Mouse (Mus musculus): Measurements from ENCODE around the gene Olfr837. TPM values are rescaled to one million over a fixed set of nuclear protein-coding genes. Genes with fewer than 3 reads are reported as not detected.
"Not testable (repeated sequence)": the region's sequence is repeated elsewhere in the genome, so short reads cannot be mapped to it uniquely, and the experiment has no call there.

Gene Olfr837
- not detected for total RNA-seq (2021)
- long read RNA-seq = 0 reads

- DNase-seq (ENCODE audit: low spot score in 2 of 2) = no peak
Measured at GRCm38 (mm10) chr9:19136017-19136416, at the start of gene Olfr837. Olfr837 (plus strand) TSS chr9:19136317.

- not testable (repeated sequence) for DNase-seq (ENCODE audit: low spot score in 2 of 2)
Measured at GRCm38 (mm10) chr9:19092889-19093753, 43.0 kb upstream of the Olfr837 start.

GRCm38 (mm10) chr9:19097286-19097685 is 38.8 kb upstream of the Olfr837 start:
- no peak for DNase-seq (ENCODE audit: low spot score in 2 of 2)

- DNase-seq (ENCODE audit: low spot score in 2 of 2) = no peak
Measured at GRCm38 (mm10) chr9:19120082-19120481, 16.0 kb upstream of the Olfr837 start, which contains the start of gene Olfr836. Olfr836 (plus strand) TSS chr9:19120382.

- no peak for DNase-seq (ENCODE audit: low spot score in 2 of 2)
Measured at GRCm38 (mm10) chr9:19177212-19177611, 41.1 kb downstream of the Olfr837 start, which contains the start of gene Olfr839-ps1. Olfr839-ps1 (minus strand) TSS chr9:19177312.

Other genes with a start within 250 kb of the Olfr837 start
- not detected for gene Olfr832, start 199.2 kb upstream of the Olfr837 start, total RNA-seq (2021)
- not detected for gene Olfr834, start 148.3 kb upstream of the Olfr837 start, total RNA-seq (2021)
- not detected for gene Olfr835, start 103.6 kb upstream of the Olfr837 start, total RNA-seq (2021)
- not detected for gene Olfr836, start 15.9 kb upstream of the Olfr837 start, total RNA-seq (2021)
- under 1 TPM in 1 of 2 experiments, not detected in 1; 0.05 TPM for gene Olfr839-ps1, start 41.0 kb downstream of the Olfr837 start, total RNA-seq (2021)
- not detected for gene Olfr843, start 115.7 kb downstream of the Olfr837 start, total RNA-seq (2021)
- gene Olfr844, start 180.0 kb downstream of the Olfr837 start, total RNA-seq (2021) = not detected
- not detected for gene Olfr845, start 200.1 kb downstream of the Olfr837 start, total RNA-seq (2021)
- not detected for gene Olfr846, start 227.7 kb downstream of the Olfr837 start, total RNA-seq (2021)
- not detected for gene Olfr847, start 242.4 kb downstream of the Olfr837 start, total RNA-seq (2021)

All from layer of hippocampus, adult 18-20 months (tissue).